Mouse (Mus musculus): ENCODE measurements around the gene Nynrin. TPM values are rescaled to one million over a fixed set of nuclear protein-coding genes. Genes with fewer than 3 reads are reported as not detected.

Gene Nynrin
- 1.4 TPM for polyA plus RNA-seq (2017; shearing (Covaris generic))

GRCm38 (mm10) chr14:55853621-55854285, at the start of gene Nynrin:
TSS of gene Nynrin (plus strand) at chr14:55854010.

GRCm38 (mm10) chr14:55822991-55823762, 30.6 kb upstream of the Nynrin start, which contains the start of gene Nfatc4:
TSS of gene Nfatc4 (plus strand) at chr14:55823144.

GRCm38 (mm10) chr14:55884166-55884565, 30.4 kb downstream of the Nynrin start, which contains the start of gene Cbln3:
TSS of gene Cbln3 (minus strand) at chr14:55884392.

GRCm38 (mm10) chr14:55884713-55885113, 30.9 kb downstream of the Nynrin start, which contains the start of gene Khnyn:
TSS of gene Khnyn (plus strand) at chr14:55884947.

GRCm38 (mm10) chr14:55899701-55900413, 46.0 kb downstream of the Nynrin start, which contains the start of gene Sdr39u1:
TSS of gene Sdr39u1 (minus strand) at chr14:55900293.

Other genes with a start within 250 kb of the Nynrin start
- 10.8 TPM for gene Rec8, start 236.0 kb upstream of the Nynrin start, polyA plus RNA-seq (2017; shearing (Covaris generic))
- 69.0 TPM for gene Ipo4, start 218.1 kb upstream of the Nynrin start, polyA plus RNA-seq (2017; shearing (Covaris generic))
- gene Gm49378, start 216.1 kb upstream of the Nynrin start, polyA plus RNA-seq (2017; shearing (Covaris generic)) = 0.34 TPM
- gene Tm9sf1, start 210.2 kb upstream of the Nynrin start, polyA plus RNA-seq (2017; shearing (Covaris generic)) = 110 TPM
- gene Tssk4, start 203.8 kb upstream of the Nynrin start, polyA plus RNA-seq (2017; shearing (Covaris generic)) = 2.0 TPM
- 117 TPM for gene Mdp1, start 193.5 kb upstream of the Nynrin start, polyA plus RNA-seq (2017; shearing (Covaris generic))
- gene Gmpr2, start 182.1 kb upstream of the Nynrin start, polyA plus RNA-seq (2017; shearing (Covaris generic)) = 60.7 TPM
- 431 TPM for gene Nedd8, start 181.9 kb upstream of the Nynrin start, polyA plus RNA-seq (2017; shearing (Covaris generic))
- 67.8 TPM for gene Tinf2, start 172.2 kb upstream of the Nynrin start, polyA plus RNA-seq (2017; shearing (Covaris generic))
- gene Tgm1, start 140.1 kb upstream of the Nynrin start, polyA plus RNA-seq (2017; shearing (Covaris generic)) = 0.48 TPM
- 76.4 TPM for gene Rabggta, start 131.7 kb upstream of the Nynrin start, polyA plus RNA-seq (2017; shearing (Covaris generic))
- 55.5 TPM for gene Dhrs1, start 108.3 kb upstream of the Nynrin start, polyA plus RNA-seq (2017; shearing (Covaris generic))
- 18.5 TPM for gene Nop9, start 108.3 kb upstream of the Nynrin start, polyA plus RNA-seq (2017; shearing (Covaris generic))
- not detected for gene Cideb, start 95.6 kb upstream of the Nynrin start, polyA plus RNA-seq (2017; shearing (Covaris generic))
- gene Ltb4r2, start 92.6 kb upstream of the Nynrin start, polyA plus RNA-seq (2017; shearing (Covaris generic)) = not detected
- 2.1 TPM for gene Ltb4r1, start 88.0 kb upstream of the Nynrin start, polyA plus RNA-seq (2017; shearing (Covaris generic))
- 0.56 TPM for gene Adcy4, start 69.9 kb upstream of the Nynrin start, polyA plus RNA-seq (2017; shearing (Covaris generic))
- 85.5 TPM for gene Ripk3, start 65.1 kb upstream of the Nynrin start, polyA plus RNA-seq (2017; shearing (Covaris generic))
- not detected for gene Nfatc4, start 30.9 kb upstream of the Nynrin start, polyA plus RNA-seq (2017; shearing (Covaris generic))
- gene Cbln3, start 30.4 kb downstream of the Nynrin start, polyA plus RNA-seq (2017; shearing (Covaris generic)) = 0.13 TPM
- 131 TPM for gene Khnyn, start 30.9 kb downstream of the Nynrin start, polyA plus RNA-seq (2017; shearing (Covaris generic))
- 79.0 TPM for gene Sdr39u1, start 46.3 kb downstream of the Nynrin start, polyA plus RNA-seq (2017; shearing (Covaris generic))
- gene Cma1, start 90.7 kb downstream of the Nynrin start, polyA plus RNA-seq (2017; shearing (Covaris generic)) = not detected
- not detected for gene Cma2, start 97.0 kb downstream of the Nynrin start, polyA plus RNA-seq (2017; shearing (Covaris generic))
- not detected for gene Mcpt1, start 164.0 kb downstream of the Nynrin start, polyA plus RNA-seq (2017; shearing (Covaris generic))
- gene Mcpt9, start 176.5 kb downstream of the Nynrin start, polyA plus RNA-seq (2017; shearing (Covaris generic)) = not detected
- gene Mcpt2, start 188.0 kb downstream of the Nynrin start, polyA plus RNA-seq (2017; shearing (Covaris generic)) = not detected
- not detected for gene Mcpt4, start 208.3 kb downstream of the Nynrin start, polyA plus RNA-seq (2017; shearing (Covaris generic))
- not detected for gene Mcpt8, start 231.3 kb downstream of the Nynrin start, polyA plus RNA-seq (2017; shearing (Covaris generic))
- gene Ctsg, start 248.6 kb downstream of the Nynrin start, polyA plus RNA-seq (2017; shearing (Covaris generic)) = not detected